Mouse (Mus musculus): Measurements from ENCODE around the gene Gm49711. TPM values are rescaled to one million over a fixed set of nuclear protein-coding genes. Genes with fewer than 3 reads are reported as not detected.

The Gm49711 gene
- polyA plus RNA-seq, 1 experiment, result 0.13 TPM

DNA sequence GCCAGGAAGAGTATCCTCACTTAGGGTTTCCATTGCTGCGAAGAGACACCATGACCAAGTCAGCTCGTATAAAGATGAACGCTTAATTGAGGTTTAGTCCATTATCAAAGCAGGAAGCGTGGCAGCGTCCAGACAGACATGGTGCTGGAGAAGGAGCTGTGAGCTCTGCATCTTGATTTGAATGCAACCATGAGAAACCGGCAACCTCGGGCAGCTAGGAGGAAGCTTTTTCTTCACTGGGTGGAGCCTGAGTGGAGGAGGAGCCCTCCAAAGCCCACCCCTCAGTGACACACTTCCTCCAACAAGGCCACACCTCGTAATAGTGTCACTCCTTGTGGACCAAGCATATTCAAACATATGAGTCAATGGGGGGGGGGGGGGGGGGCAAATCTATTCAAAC, 71.7 kb downstream of the Gm49711 start:
- no peaks in the 10 kb centered on the region for H3K27me3 ChIP-seq (ENCODE audit: control insufficient read depth)
- no peaks in the 10 kb centered on the region for H3K36me3 ChIP-seq (ENCODE audit: control insufficient read depth)
- no peaks in the 10 kb centered on the region for H3K4me1 ChIP-seq (ENCODE audit: control insufficient read depth)
- H3K9me3 ChIP-seq (ENCODE audit: control insufficient read depth, low read length), result peaks cover 5% of the 10 kb centered on the region; the same call in 1 of the 2 replicates
- H3K4me3 ChIP-seq (replicated peaks), result no peak overlapping the region
- TF ChIP-seq GATA1 (IDR thresholded peaks at IDR 0.05; ENCODE audit: low read length) (no peak), TAL1 (IDR thresholded peaks at IDR 0.05; ENCODE audit: low read length) (no peak)

DNA sequence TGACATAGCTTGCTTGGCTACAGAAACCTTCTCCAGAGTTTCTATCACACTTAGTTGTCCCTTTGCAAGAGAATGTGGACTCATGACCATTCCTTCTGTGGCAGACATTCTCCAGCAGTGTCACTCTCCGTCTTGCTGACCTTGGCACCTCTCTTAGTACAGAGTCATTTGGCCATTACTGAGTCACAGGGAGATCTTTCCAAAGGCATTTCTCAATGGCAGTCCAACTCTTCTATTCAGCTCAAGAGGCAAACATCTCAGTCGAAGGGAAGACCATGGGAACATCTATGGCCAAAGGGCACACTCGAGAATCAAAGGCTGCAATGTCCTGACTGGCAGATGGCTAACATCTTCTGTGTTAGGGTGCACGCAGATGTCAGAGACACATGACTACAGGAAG, 74.4 kb downstream of the Gm49711 start:
- TF ChIP-seq TAL1 (IDR thresholded peaks at IDR 0.05; ENCODE audit: low read length) (no peak), GATA1 (IDR thresholded peaks at IDR 0.05; ENCODE audit: low read length) (no peak)
- H3K36me3 ChIP-seq (ENCODE audit: control insufficient read depth), result no peaks in the 10 kb centered on the region
- no peak overlapping the region for H3K4me3 ChIP-seq (replicated peaks)
- H3K9me3 ChIP-seq (ENCODE audit: control insufficient read depth, low read length), result peaks cover 5% of the 10 kb centered on the region
- no peaks in the 10 kb centered on the region for H3K27me3 ChIP-seq (ENCODE audit: control insufficient read depth)
- no peaks in the 10 kb centered on the region for H3K4me1 ChIP-seq (ENCODE audit: control insufficient read depth)

DNA sequence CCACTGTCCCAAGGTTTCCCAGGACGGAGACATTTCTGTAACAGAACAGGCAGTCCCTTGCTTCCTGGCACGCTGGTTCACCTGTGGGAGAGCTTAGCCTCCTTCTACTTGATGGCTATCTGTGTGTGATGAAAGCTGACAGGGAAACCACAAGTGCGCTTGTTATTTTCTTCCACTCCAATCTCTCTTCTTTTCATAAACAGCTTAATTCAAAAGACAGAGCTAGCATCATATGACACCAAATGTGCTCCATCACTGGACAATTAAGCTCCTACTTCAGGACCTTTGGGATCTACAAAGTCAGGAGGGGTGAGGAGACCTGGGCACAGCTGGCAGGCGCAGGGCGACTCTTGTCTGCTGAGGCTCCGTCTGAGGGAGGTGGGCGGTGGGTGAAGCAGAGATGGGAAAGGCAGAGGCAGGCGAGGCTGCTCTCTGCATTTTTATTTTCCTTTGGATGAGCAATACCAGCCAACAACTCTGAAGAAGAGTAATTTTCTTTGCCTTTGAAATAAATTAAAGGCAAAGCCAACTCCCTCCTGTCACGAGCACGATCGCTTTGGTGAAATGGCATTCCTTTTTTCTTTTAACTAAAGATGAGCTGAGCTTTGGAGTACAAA, 76.1 kb downstream of the Gm49711 start:
- no peaks in the 10 kb centered on the region for H3K36me3 ChIP-seq (ENCODE audit: control insufficient read depth)
- no peaks in the 10 kb centered on the region for H3K27me3 ChIP-seq (ENCODE audit: control insufficient read depth)
- H3K9me3 ChIP-seq (ENCODE audit: control insufficient read depth, low read length), result peaks cover 5% of the 10 kb centered on the region
- H3K4me1 ChIP-seq (ENCODE audit: control insufficient read depth), result no peaks in the 10 kb centered on the region
- TF ChIP-seq GATA1 (IDR thresholded peaks at IDR 0.05; ENCODE audit: low read length) (no peak), TAL1 (IDR thresholded peaks at IDR 0.05; ENCODE audit: low read length) (no peak)
- H3K4me3 ChIP-seq (replicated peaks), result no peak overlapping the region

DNA sequence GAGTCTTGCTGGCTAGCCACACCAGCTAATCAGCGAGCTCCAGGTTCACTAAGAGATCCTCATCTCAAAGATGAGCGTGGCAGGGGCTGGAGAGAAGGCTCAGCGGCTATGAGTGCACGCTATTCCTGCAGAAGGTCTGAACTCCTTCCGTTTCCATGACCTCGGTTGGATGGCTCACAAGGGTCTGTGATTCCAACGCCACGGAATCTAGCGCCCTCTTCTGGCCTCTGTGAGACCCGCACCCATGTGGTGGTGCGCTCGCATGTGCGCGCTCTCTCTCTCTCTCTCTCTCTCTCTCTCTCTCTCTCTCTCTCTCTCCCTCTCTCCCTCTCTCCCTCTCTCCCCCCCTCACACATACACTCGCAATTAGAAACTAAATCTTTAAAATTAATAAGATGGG, 78.2 kb downstream of the Gm49711 start:
- no peaks in the 10 kb centered on the region for H3K27me3 ChIP-seq (ENCODE audit: control insufficient read depth)
- peaks cover 5% of the 10 kb centered on the region for H3K9me3 ChIP-seq (ENCODE audit: control insufficient read depth, low read length)
- H3K36me3 ChIP-seq (ENCODE audit: control insufficient read depth), result no peaks in the 10 kb centered on the region
- no peak for TF ChIP-seq TAL1 (IDR thresholded peaks at IDR 0.05; ENCODE audit: low read length)
- TF ChIP-seq GATA1 (IDR thresholded peaks at IDR 0.05; ENCODE audit: low read length), result no peak
- no peak overlapping the region for H3K4me3 ChIP-seq (replicated peaks)
- no peaks in the 10 kb centered on the region for H3K4me1 ChIP-seq (ENCODE audit: control insufficient read depth)

DNA sequence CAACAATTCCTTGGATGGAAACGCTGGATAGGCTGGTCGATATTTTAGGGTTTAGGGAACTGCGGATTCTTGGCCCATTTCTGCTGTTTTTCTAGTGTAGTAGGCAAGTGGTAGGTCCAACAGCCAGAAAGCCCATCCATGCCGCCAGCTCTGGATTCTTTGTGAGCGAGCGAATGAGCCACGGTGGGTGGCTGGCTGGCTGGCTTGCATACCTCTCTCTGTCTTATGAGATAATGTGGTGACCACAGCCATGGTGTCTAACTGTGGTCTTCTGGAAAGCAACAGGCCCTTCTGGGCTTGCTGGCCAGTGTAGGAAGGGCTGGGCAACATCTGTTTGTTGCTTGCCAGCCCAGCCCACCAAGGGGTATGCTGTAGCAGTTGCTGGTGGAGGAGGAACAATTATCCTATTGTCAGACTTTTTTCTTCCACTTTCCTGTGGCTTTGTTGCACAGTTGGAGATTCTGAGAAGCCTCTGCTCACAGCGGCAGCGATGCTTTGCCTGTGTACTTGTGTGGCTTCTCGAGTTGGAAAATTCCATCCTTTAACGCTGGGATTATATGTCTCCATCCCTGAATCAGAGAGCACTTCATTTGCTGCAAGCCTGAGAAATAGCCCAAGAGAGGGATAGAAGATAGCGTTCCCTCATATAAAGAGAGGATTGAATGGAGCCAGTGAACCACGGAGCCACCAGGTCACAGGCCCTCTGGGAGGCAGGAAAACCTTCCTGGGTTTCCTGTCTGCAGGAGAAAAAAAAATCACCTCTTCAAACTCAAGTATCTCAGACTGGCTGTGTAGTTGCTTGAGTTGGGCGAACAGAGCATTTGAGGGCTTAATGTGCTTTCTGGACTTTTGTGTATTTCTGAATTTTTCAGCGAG, 81.5 kb downstream of the Gm49711 start:
- TF ChIP-seq TAL1 (IDR thresholded peaks at IDR 0.05; ENCODE audit: low read length) (no peak), GATA1 (IDR thresholded peaks at IDR 0.05; ENCODE audit: low read length) (no peak)
- Histone ChIP-seq H3K4me1 (ENCODE audit: control insufficient read depth) (no peaks in the 10 kb centered on the region), H3K36me3 (ENCODE audit: control insufficient read depth) (no peaks in the 10 kb centered on the region), H3K9me3 (ENCODE audit: control insufficient read depth, low read length) (peaks cover 3% of the 10 kb centered on the region), H3K27me3 (ENCODE audit: control insufficient read depth) (no peaks in the 10 kb centered on the region), H3K4me3 (replicated peaks) (no peak overlapping the region)

DNA sequence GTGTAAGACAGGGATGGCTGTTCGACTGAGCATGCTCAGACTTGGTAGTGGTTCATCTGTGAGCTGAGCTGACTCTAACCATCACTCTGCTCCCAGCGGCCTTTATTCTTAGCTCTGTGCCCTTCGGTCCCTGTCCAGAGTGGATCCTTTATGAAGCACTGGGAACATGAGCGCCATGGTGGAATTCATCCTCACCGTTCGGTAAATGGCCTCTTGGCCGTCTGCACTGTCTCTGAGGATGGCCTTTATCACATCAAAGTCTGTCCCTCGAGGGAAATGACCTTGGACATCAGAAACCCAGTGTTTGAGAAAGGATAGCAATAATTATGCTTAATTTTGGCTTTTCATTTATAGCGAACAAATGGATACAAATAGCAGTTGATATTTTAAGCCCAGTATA, 82.2 kb downstream of the Gm49711 start:
- Histone ChIP-seq H3K27me3 (ENCODE audit: control insufficient read depth) (no peaks in the 10 kb centered on the region), H3K36me3 (ENCODE audit: control insufficient read depth) (no peaks in the 10 kb centered on the region), H3K4me3 (replicated peaks) (no peak overlapping the region), H3K9me3 (ENCODE audit: control insufficient read depth, low read length) (peaks cover 3% of the 10 kb centered on the region), H3K4me1 (ENCODE audit: control insufficient read depth) (no peaks in the 10 kb centered on the region)
- TF ChIP-seq TAL1 (IDR thresholded peaks at IDR 0.05; ENCODE audit: low read length), result no peak
- no peak for TF ChIP-seq GATA1 (IDR thresholded peaks at IDR 0.05; ENCODE audit: low read length)

DNA sequence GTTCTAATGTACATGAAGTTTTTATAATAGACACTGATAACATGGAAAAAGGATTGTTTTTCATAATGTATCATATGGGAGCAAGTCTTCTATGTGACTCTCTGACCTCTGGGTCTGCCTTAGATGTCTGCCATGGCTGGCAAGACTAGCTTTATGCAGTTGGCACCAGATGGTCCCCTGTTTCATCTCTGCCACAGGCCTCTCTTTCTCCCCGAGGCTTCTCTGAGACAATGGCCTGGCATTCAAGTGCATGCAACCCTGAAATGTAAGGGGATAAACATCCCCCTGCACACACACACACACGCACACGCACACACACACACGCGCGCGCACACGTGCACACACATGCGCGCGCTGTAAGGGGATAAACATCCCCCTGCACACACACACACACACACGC, 82.9 kb downstream of the Gm49711 start:
- Histone ChIP-seq H3K9me3 (ENCODE audit: control insufficient read depth, low read length) (peaks cover 3% of the 10 kb centered on the region), H3K36me3 (ENCODE audit: control insufficient read depth) (no peaks in the 10 kb centered on the region), H3K27me3 (ENCODE audit: control insufficient read depth) (no peaks in the 10 kb centered on the region), H3K4me1 (ENCODE audit: control insufficient read depth) (no peaks in the 10 kb centered on the region), H3K4me3 (replicated peaks) (no peak overlapping the region)
- no peak for TF ChIP-seq TAL1 (IDR thresholded peaks at IDR 0.05; ENCODE audit: low read length)

DNA sequence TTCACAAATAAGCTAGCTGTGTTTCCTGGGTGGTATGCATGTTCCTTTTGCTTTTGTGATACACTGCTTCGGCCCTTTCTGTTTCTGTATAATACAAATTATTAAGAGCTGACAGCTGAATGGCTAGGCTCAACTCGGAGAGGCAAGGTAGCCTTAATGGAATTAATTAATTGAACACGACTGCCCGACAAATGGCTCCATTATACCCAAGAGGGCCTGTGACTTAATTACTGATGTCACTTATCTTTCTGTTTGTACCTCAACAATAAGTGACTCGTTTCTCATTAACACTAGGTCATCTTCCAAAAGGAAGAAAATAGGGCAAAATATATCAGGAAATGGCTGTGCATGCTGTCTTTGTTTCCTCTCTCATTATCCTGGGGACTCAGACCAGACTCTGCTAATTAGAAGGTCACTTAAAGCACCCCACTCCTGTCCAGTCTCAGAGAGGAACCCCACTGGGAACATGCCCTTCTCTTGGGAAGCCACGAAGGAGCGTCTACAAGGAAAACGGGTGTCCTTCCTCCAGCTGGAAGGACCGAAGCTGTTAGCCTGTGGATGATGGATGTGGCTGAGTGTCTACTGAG, 84.4 kb downstream of the Gm49711 start:
- Histone ChIP-seq H3K9me3 (ENCODE audit: control insufficient read depth, low read length) (peaks cover 5% of the 10 kb centered on the region; the same call in 1 of the 2 replicates), H3K27me3 (ENCODE audit: control insufficient read depth) (no peaks in the 10 kb centered on the region), H3K36me3 (ENCODE audit: control insufficient read depth) (no peaks in the 10 kb centered on the region), H3K4me3 (replicated peaks) (no peak overlapping the region), H3K4me1 (ENCODE audit: control insufficient read depth) (no peaks in the 10 kb centered on the region)
- TF ChIP-seq TAL1 (IDR thresholded peaks at IDR 0.05; ENCODE audit: low read length), result no peak
- TF ChIP-seq GATA1 (IDR thresholded peaks at IDR 0.05; ENCODE audit: low read length), result no peak

DNA sequence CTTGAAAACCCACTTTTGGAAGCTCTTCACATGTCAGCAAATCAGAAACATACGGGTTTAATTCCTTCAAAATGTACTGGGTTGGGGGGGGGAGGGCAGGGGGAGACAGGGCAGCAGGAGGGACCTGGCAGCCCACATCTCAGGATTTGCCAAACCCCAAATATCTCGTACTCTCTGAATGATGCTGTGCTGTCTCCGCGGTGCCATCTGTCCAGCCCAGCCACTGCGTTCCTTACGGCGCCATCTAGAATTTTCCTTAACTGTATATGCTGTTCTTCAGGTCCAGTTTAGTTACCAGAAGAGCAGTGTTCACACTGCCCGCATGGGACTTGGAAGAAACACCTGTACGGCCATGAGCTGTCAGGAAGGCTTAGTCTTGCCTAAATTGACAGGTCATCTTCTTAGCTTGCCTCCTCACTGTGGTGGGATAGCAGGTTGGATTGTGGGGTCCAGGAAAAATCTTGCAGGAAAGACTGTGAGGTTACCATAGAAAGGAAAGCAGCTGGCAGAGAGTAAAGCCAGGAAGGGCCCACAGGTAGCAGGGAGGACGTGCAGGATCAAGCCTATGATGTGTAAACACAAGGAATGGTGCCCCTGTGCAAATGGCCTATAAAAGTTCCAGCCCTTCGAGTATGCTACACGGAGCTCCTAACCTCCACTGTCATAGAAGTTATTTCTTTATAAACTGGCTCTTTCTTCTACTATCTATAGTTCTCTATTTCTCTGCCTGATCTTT, 89.7 kb downstream of the Gm49711 start:
- Histone ChIP-seq H3K36me3 (ENCODE audit: control insufficient read depth) (no peaks in the 10 kb centered on the region), H3K4me3 (replicated peaks) (no peak overlapping the region), H3K4me1 (ENCODE audit: control insufficient read depth) (no peaks in the 10 kb centered on the region), H3K27me3 (ENCODE audit: control insufficient read depth) (no peaks in the 10 kb centered on the region), H3K9me3 (ENCODE audit: control insufficient read depth, low read length) (peaks cover 5% of the 10 kb centered on the region; the same call in 1 of the 2 replicates)
- no peak for TF ChIP-seq GATA1 (IDR thresholded peaks at IDR 0.05; ENCODE audit: low read length)
- TF ChIP-seq TAL1 (IDR thresholded peaks at IDR 0.05; ENCODE audit: low read length), result no peak

All from erythroblast, embryonic 14.5 days (primary cell).